Mouse (Mus musculus) intestine, embryonic 15.5 days (tissue): ENCODE results near the gene Tas2r130. TPM values are rescaled to one million over a fixed set of nuclear protein-coding genes. Genes with fewer than 3 reads are reported as not detected.
"Not testable (repeated sequence)": the region's sequence is repeated elsewhere in the genome, so short reads cannot be mapped to it uniquely, and the experiment has no call there.

Experiments
- ATAC-seq: fragments of 200-750 bp; cut with Nextera tagmentation; 2 replicates; pipeline ENCODE4 v1.8.0; 2017; ENCODE audit warnings: moderate TSS enrichment, moderate library complexity
- H3K27ac ChIP-seq: fragments of 300-500 bp; sonication (generic); 2 replicates; pipeline ENCODE4 v1.5.1; 2015; ENCODE audit warnings: mild to moderate bottlenecking, inconsistent platforms
- H3K27me3 ChIP-seq: fragments of 300-500 bp; sonication (generic); replicated peaks from 2 replicates; pipeline ENCODE4 v1.6.1; 2015; ENCODE audit warnings: inconsistent platforms
- H3K36me3 ChIP-seq: fragments of 300-500 bp; sonication (generic); 2 replicates; pipeline ENCODE4 v1.6.1; 2015; ENCODE audit warnings: inconsistent platforms
- H3K4me1 ChIP-seq: fragments of 300-500 bp; sonication (generic); replicated peaks from 2 replicates; pipeline ENCODE4 v1.6.1; 2015; ENCODE audit warnings: inconsistent platforms
- H3K4me2 ChIP-seq: fragments of 300-500 bp; sonication (generic); replicated peaks from 2 replicates; pipeline ENCODE4 v1.6.1; 2015; ENCODE audit warnings: mild to moderate bottlenecking, inconsistent platforms
- H3K4me3 ChIP-seq: fragments of 300-500 bp; sonication (generic); replicated peaks from 2 replicates; pipeline ENCODE4 v1.5.1; 2015; ENCODE audit warnings: inconsistent platforms
- H3K9ac ChIP-seq: fragments of 300-500 bp; sonication (generic); 2 replicates; pipeline ENCODE4 v1.6.1; 2015; ENCODE audit warnings: inconsistent platforms
- H3K9me3 ChIP-seq: fragments of 300-500 bp; sonication (generic); 2 replicates; pipeline ENCODE4 v1.6.1; 2016; ENCODE audit warnings: inconsistent platforms
- WGBS: fragments of 180-500 bp; shearing (Covaris S2); methylation state at CpG from one replicate; pipeline ENCODE4 v1.1.7; 2015; 5-methylcytosine and 5-hydroxymethylcytosine counted together
- polyA plus RNA-seq: library from polyadenylated mRNA; unstranded; fragments of >200 nt; fragmentation: Nextera tagmentation; extraction: Ambion mirVana; gene quantifications from 2 replicates; pipeline ENCODE4 v1.2.1, GENCODE M21; 2015

Tas2r130 gene
- polyA plus RNA-seq: not detected in 2 replicates

GRCm38 (mm10) chr6:131630812-131631211, at the start of gene Tas2r130:
TSS of gene Tas2r130 (minus strand) at chr6:131630912.
- Histone ChIP-seq H3K4me2 (no peak within 1 kb of the TSS), H3K27ac (no peak within 1 kb of the TSS), H3K9ac (no peak within 1 kb of the TSS), H3K4me3 (no peak within 1 kb of the TSS), H3K36me3 (no peaks in the 10 kb centered on the region), H3K27me3 (no peaks in the 10 kb centered on the region), H3K9me3 (no peaks in the 10 kb centered on the region), H3K4me1 (no peaks in the 10 kb centered on the region)
- WGBS: 75% methylated on average over 3 of the region's 3 CpGs
- no peak for ATAC-seq

DNA sequence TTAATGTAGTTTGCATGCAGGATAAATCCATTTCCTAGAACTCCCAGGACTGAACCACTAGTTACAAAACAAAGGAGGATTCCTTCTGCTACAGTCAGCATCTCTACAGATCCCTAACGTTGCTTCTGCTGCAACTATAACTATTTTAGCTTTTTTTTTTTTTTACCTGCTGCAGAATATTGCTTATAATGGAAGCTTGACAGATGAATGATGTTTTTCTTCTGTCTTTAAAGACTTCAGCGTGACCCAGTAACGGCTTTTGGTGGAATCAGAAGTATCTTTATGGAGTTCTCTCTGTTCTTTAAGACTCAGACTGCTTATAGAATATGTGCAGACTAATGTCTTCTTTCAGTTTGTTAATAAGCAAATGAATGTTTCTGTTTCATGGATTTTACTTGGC, 48.1 kb upstream of the Tas2r130 start, which contains the start of gene Tas2r106:
Gene Tas2r106 (minus strand): TSS at position 101 of the 400 bp plus-strand sequence.
- WGBS: 74% methylated on average over 3 of the region's 3 CpGs
- ATAC-seq: no peak
- H3K9me3 ChIP-seq: no peaks in the 10 kb centered on the region
- H3K27ac ChIP-seq: no peak within 1 kb of the TSS
- H3K4me2 ChIP-seq: no peak within 1 kb of the TSS
- H3K9ac ChIP-seq: no peak within 1 kb of the TSS
- H3K27me3 ChIP-seq: no peaks in the 10 kb centered on the region
- no peak within 1 kb of the TSS for H3K4me3 ChIP-seq
- H3K4me1 ChIP-seq: no peaks in the 10 kb centered on the region
- H3K36me3 ChIP-seq: no peaks in the 10 kb centered on the region

DNA sequence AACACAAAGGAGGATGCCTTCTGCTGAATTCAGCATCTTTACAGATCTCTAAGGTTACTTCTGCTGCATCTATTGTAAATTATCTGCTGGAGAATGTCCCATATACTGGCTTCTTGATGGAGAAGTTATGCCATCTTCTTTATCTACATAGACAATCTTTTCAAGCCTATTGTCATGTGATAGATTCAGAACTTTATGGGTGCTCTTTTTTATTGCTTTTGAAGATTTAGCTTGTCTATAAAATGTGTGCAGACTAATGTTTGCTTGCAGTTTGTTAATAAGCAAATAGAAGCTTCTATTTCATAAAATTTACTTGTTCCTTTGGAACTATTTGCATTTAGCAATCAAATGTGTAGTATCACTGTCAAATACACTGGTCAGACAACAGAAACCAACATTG, 29.3 kb upstream of the Tas2r130 start, which contains the start of gene Tas2r107:
Gene Tas2r107 (minus strand): TSS at position 101 of the 400 bp plus-strand sequence.
- Histone ChIP-seq H3K4me3 (no peak within 1 kb of the TSS), H3K27ac (no peak within 1 kb of the TSS), H3K36me3 (no peaks in the 10 kb centered on the region), H3K4me1 (no peaks in the 10 kb centered on the region), H3K9me3 (no peaks in the 10 kb centered on the region), H3K4me2 (no peak within 1 kb of the TSS), H3K9ac (no peak within 1 kb of the TSS), H3K27me3 (no peaks in the 10 kb centered on the region)
- ATAC-seq: no peak

DNA sequence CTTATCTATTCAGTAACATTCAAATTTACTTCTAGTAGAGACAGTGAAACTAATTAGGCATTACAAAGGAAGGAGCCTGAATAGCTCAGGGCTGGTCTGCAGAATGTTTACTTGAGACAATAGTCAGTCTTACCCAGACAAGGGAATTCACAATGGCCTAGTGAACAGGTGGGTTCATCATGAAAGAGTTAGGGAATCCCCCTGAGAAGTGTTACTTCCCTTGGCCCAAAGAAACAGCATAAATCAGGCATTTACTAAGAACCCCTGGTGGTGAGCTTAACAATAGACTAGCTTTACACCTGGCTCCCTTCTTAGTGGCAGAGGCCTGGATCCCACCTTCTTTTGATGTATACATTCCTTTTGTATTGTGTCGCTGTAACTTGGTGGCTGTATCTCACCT, 20.8 kb downstream of the Tas2r130 start:
- WGBS: 93% methylated on average over 1 of the region's 1 CpGs
- H3K4me3 ChIP-seq, H3K4me1 ChIP-seq, H3K9ac ChIP-seq, H3K27ac ChIP-seq, ATAC-seq, H3K4me2 ChIP-seq, H3K27me3 ChIP-seq, H3K36me3 ChIP-seq, H3K9me3 ChIP-seq: not testable (repeated sequence)

DNA sequence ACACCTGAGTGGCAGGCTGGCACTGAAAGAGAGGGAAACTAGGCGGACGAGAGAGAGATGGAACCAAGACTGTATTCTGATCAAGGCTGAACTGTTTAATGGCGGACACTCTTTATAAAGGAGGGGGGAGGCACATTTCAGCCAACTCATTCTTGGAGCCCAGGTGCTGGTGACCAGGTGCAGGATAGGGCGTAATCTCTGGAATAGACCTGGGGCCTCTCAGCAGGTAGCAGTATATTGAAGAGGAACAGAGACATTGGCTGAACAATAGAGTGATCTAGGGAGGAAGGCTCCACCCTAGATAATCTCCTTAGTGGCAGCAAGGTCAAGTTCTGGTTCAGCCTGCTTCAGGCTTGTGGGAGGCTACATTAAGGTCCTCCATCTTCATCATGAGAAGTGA, 25.9 kb downstream of the Tas2r130 start:
- no peaks in the 10 kb centered on the region for H3K36me3 ChIP-seq
- H3K4me1 ChIP-seq: no peaks in the 10 kb centered on the region
- ATAC-seq: no peak
- no peaks in the 10 kb centered on the region for H3K27me3 ChIP-seq
- no peak overlapping the region for H3K4me2 ChIP-seq
- no peak overlapping the region for H3K27ac ChIP-seq
- H3K9me3 ChIP-seq: no peaks in the 10 kb centered on the region
- WGBS: 90% methylated on average over 4 of the region's 4 CpGs
- no peak overlapping the region for H3K9ac ChIP-seq
- no peak overlapping the region for H3K4me3 ChIP-seq

Other genes with a start within 250 kb of the Tas2r130 start
- gene Ybx3, start 242.4 kb downstream of the Tas2r130 start, polyA plus RNA-seq: 52.7 and 57.6 TPM in 2 replicates
- gene 5430401F13Rik, start 144.5 kb downstream of the Tas2r130 start, polyA plus RNA-seq: not detected in 2 replicates
- not detected in 2 replicates for gene Gm6619, start 144.5 kb downstream of the Tas2r130 start, polyA plus RNA-seq
- not detected in 2 replicates for gene Tas2r107, start 29.2 kb upstream of the Tas2r130 start, polyA plus RNA-seq
- gene Tas2r106, start 48.0 kb upstream of the Tas2r130 start, polyA plus RNA-seq: not detected in 2 replicates
- gene Tas2r104, start 54.8 kb upstream of the Tas2r130 start, polyA plus RNA-seq: not detected in 2 replicates
- not detected in 2 replicates for gene Tas2r105, start 56.6 kb upstream of the Tas2r130 start, polyA plus RNA-seq
- not detected in 2 replicates for gene Tas2r114, start 59.2 kb upstream of the Tas2r130 start, polyA plus RNA-seq